Mouse (Mus musculus): Measurements from ENCODE around the gene Asl. TPM values are rescaled to one million over a fixed set of nuclear protein-coding genes. Genes with fewer than 3 reads are reported as not detected.
A peak's percentile ranks its signal among the peaks of the same experiment; 100 is the strongest.

Gene Asl
- polyA plus RNA-seq, 2 experiments from 2014 or later = 102 to 103 TPM

DNA sequence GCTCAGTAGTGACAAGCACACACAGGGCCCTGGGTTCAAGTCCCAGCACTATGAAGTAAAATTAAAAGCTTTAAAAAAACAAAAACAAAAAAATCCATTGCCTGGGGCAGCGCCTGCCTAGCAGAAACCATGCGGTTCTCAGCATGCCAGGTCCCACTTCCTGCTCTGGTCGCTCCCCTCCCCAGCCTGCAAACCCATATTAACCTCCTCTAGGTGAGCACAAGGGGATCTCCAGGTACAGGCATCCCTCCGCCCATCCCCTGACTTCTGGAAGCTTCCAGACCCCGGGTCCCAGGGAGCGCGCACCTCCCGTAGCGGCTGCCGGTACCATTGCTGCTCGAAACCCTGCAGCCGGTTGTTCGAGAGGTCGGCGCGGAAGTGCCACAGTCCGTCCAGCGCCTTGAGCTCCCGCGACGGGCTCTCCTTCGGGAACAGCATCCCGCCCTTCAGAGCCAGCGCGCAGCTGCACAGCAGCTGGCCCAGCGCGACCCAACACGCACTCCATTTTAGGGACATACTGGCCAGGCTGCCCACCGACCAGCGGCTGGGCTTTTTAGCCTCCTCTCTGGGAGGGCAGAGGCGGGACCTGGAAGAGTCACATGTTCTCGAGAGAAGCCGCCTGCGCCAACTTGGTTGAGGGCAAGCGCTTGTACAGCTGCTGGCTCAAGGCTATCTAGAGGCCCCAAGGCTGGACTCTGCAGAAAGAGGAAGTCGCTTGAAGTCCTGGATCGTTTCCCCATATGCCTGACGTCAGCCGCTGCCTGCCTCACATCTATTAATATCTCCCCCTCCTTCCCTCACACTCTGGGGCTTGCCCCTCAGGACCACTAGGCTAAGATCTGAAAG, 26.5 kb downstream of the Asl start, which contains the start of gene Gusb:
Gusb (minus strand) TSS at position 749 of the 846 bp plus-strand sequence.
- peak; percentile 84 for ATAC-seq

- ATAC-seq = no peak
Observed at GRCm38 (mm10) chr5:130001356-130001987, 27.6 kb downstream of the Asl start.

DNA sequence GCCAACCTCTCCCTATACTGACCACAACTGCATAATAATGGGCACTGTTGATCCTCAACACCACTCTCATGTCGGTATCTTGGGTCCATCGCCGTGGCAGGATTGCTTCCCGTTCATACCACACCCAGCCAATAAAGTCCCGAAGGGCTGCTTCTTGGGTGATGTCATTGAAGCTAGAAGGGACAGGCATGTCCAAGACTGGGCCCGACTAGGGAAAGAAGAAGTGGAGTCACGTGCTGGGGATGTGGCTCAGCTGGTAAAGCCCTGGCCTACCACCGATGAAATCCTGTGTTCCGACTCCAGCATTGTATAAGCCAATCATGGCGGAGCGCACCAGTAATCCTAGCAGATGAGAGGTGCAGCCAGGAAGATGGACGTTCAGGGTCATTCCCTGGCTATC, 28.3 kb downstream of the Asl start:
- ATAC-seq = no peak

DNA sequence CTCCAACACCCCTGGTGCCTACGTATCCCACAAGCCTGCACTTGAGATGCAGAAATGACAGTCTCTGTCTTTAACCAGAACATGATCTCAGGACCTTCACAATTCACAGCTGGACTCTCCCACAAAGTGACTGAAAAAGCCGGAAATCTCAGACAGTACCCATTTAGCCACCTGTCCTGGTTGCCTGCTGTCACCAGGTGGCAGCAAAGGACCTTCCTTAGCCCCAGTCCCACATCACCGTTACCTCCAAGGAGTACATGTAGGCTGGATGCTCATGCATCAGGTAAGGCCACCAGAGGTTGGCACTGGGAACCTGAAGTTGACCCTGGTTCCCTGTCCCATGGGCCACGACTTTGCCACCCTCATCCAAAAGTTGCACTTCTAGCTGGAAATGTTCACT, 29.9 kb downstream of the Asl start:
- ATAC-seq = peak; percentile 57

GRCm38 (mm10) chr5:129997700-129998099, 31.3 kb downstream of the Asl start:
- no peak for ATAC-seq

- ATAC-seq = no peak
Observed at GRCm38 (mm10) chr5:129994989-129995388, 34.1 kb downstream of the Asl start.

DNA sequence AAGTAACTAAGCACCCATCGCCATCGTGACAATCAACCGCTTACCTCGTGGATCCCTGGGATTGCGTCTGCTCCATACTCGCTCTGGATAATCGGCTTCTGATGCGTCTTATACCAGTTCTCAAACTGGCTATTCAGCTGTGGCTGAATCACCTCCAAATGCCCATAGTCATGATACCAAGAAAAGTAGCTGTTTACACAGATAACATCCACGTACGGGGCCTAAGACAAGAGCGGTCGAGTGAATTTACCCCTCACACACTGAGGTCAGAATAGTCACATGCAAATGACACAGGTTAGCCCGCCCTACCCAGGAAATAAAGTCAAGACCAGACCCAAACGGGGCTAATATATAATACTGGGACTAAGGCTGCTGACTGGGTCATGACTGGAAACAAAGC, 35.7 kb downstream of the Asl start:
- no peak for ATAC-seq

GRCm38 (mm10) chr5:129991898-129992297, 37.1 kb downstream of the Asl start:
- ATAC-seq = no peak

GRCm38 (mm10) chr5:129989376-129989775, 39.7 kb downstream of the Asl start:
- ATAC-seq = no peak

DNA sequence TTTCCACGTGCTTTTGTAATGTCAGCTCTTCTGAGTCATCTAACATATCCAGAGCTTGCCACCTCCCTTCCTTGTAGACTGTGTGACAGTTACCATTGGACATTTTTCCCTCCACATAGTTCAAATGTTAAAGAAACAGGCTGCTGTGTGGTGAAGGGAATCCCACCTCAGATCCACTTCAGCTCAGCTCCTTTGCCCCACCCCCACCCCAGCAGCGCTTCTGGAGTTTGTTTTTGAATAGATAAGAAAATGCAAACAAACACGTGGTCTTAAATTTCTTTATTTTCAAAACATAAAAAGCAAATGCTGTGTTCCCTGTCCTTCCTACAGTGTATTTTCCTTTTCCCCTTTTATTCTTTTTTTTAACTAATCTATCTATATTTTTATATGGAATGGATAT, 48.8 kb downstream of the Asl start:
- ATAC-seq = no peak

DNA sequence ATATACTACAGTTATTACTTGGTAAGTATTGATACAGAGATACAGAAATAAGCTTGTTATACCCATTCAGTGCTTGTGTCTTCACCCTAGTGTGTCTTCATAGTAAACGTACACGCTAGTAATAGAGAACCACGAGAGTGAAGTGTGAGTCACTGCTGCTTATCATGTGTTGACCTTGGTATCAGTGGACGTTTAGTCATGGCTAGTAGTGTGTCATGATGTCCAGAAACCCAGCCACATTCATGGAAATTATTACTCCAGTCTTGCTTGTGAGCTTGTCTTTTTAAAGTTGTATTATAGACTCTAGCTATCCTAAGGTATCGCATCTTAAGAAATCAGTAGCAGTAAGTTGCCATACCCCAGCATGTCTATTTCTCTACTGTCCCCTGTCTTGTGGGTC, 50.4 kb downstream of the Asl start:
- ATAC-seq = no peak

DNA sequence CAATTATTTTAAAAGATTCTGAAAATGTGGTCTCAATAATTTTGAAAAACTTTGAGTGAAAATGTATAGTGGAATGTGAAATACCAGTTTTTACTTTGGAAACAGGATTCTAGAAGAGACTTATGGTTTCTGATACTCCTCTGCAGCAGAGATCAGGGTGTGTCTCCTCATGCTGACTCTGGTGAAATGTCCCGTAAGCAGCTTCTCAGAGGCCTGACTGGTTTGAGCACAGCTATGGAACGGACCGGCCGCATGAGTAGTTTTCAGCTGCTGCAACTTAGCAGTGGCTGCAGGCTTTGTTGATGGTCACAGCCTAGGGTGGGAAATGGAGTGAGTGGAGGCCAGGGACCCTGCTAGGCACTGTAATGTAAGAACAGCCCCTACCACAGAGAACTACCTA, 51.3 kb downstream of the Asl start:
- no peak for ATAC-seq

DNA sequence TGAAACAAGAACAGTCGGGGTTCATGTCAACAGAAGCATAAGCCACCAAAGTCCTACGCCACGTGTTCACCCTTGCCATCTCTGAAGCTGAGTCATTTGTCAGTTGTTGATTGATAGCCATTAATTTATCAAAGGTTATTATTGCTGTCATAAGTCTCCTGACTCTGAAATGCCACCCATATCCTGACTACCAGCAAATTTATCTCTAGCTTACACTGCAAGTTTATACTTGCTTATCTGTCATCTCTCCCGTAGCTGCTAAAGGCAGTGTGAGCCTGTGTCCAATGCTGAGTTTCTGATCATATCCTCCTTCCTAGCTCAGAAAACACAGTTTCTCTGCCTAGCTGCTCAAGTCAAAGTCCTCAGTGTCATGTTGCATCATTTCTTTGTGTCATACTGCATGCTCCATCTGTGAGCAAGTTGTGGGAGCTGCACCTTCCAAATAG, 54.2 kb downstream of the Asl start:
- no peak for ATAC-seq

GRCm38 (mm10) chr5:129974354-129974753, 54.7 kb downstream of the Asl start:
- ATAC-seq = no peak

DNA sequence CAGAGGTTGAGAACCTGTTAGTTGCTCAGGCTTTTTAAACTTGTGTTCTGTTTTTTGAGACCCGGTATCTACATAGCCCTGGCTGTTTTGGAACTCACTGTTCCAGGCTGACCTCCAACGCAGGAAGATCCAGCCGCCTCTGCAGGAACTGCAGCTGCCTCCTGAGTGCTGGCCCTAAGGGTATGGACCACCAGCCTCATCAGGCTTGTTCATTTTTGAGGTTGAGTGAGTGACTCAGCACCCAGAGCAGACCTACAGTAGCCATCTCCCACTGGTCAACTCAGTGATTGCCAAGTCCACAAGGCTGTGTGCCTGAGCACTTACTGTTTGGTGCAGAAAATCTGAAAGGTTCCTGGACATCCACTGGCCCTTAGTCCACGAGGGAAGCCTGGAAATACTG, 57.6 kb downstream of the Asl start:
- ATAC-seq = no peak

DNA sequence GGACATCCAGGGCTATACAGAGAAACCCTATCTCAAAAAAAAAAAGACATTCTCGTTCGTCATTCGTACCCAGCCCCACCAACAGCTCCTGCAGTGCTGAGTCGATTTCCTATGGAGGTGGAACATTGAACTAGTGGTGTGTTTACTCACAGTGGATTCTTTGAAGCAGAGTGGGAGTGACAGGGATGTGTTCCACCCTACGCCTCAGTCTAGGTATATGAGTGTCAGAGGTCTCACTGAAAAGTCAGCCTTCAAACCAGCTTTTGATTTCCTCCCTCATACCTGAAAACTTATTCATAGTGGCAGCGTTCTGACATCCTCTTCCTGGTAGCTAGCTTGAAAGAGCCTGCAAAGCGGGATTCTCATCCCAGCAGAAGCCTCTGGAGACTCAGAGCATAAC, 60.6 kb downstream of the Asl start:
- ATAC-seq = no peak

DNA sequence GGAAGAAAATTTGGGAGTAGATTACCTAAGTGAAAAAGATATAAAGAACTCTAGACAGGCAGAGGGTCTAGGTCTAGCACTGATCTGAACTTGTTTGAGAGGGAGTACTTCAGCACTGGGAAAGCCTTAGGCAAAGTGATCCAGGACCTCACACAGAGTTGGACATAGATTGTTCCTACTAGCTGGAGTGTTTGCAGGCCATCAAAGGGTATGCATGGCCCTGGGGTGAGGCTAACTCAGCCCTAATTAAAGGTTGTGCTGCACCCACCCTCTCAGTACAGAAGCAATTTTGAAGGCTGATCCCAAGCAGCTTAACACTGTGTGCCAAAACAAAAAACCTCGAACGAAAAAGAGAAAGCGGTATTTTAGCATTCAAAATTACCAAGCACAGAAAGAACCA, 62.6 kb downstream of the Asl start:
- no peak for ATAC-seq

GRCm38 (mm10) chr5:129963224-129963623, 65.8 kb downstream of the Asl start:
- no peak for ATAC-seq

Other genes starting within 250 kb of the Asl start
- 10 to 100 TPM; 46.4 to 64.2 TPM for gene Psph, start 241.8 kb downstream of the Asl start, polyA plus RNA-seq (2017; shearing (Covaris generic))
- gene Sumf2, start 182.3 kb downstream of the Asl start, polyA plus RNA-seq (2017; shearing (Covaris generic)) = 10 to 100 TPM; 24.8 to 36.4 TPM
- gene Chchd2, start 141.8 kb downstream of the Asl start, polyA plus RNA-seq (2017; shearing (Covaris generic)) = 100 to 1,000 TPM; 270 to 346 TPM
- 1 to 10 TPM in 1 of 2 experiments, under 1 TPM in 1; 0.78 to 1.7 TPM for gene Zbed5, start 133.5 kb downstream of the Asl start, polyA plus RNA-seq (2017; shearing (Covaris generic))
- under 1 TPM; 0.33 to 0.67 TPM for gene Phkg1, start 130.7 kb downstream of the Asl start, polyA plus RNA-seq (2017; shearing (Covaris generic))
- gene Nupr1l, start 120.7 kb downstream of the Asl start, polyA plus RNA-seq (2017; shearing (Covaris generic)) = under 1 TPM in 1 of 2 experiments, not detected in 1; 0.51 TPM
- gene Vkorc1l1, start 87.3 kb downstream of the Asl start, polyA plus RNA-seq (2017; shearing (Covaris generic)) = 1 to 10 TPM; 5.0 to 6.2 TPM
- 10 to 100 TPM; 49.4 to 60.6 TPM for gene Gusb, start 26.2 kb downstream of the Asl start, polyA plus RNA-seq (2017; shearing (Covaris generic))
- 10 to 100 TPM; 60.0 to 75.7 TPM for gene Crcp, start within 50 bp of the Asl start, polyA plus RNA-seq (2017; shearing (Covaris generic))
- gene Tpst1, start 44.1 kb upstream of the Asl start, polyA plus RNA-seq (2017; shearing (Covaris generic)) = 1 to 10 TPM; 1.8 to 3.6 TPM
- 1 to 10 TPM; 2.2 to 2.8 TPM for gene Kctd7, start 115.6 kb upstream of the Asl start, polyA plus RNA-seq (2017; shearing (Covaris generic))
- 10 to 100 TPM; 32.1 to 43.4 TPM for gene Rabgef1, start 142.6 kb upstream of the Asl start, polyA plus RNA-seq (2017; shearing (Covaris generic))
- 10 to 100 TPM; 10.7 to 15.0 TPM for gene Tmem248, start 187.8 kb upstream of the Asl start, polyA plus RNA-seq (2017; shearing (Covaris generic))
- 100 to 1,000 TPM; 124 to 164 TPM for gene Sbds, start 226.3 kb upstream of the Asl start, polyA plus RNA-seq (2017; shearing (Covaris generic))
- 10 to 100 TPM; 22.1 to 44.6 TPM for gene Tyw1, start 226.4 kb upstream of the Asl start, polyA plus RNA-seq (2017; shearing (Covaris generic))

Measured in CD4-positive, CD25-positive, alpha-beta regulatory T cell, adult 4 months (primary cell).